Mouse (Mus musculus) bone marrow, adult 2 months (tissue): ENCODE results near the gene Glb1.

Experiments
- CTCF ChIP-seq: fragments of 200-500 bp; IDR thresholded peaks from 2 replicates; pipeline ENCODE4 v1.5.1; 2011; ENCODE audit warnings: low read length, control low read depth; ENCODE audit not compliant: control insufficient read depth, insufficient read depth
- POLR2A ChIP-seq: fragments of 200-500 bp; IDR thresholded peaks from 2 replicates; pipeline ENCODE4 v1.6.1; 2011; ENCODE audit warnings: low read depth, mild to moderate bottlenecking, control low read depth, low read length, borderline replicate concordance; ENCODE audit not compliant: control insufficient read depth

- TF ChIP-seq POLR2A (no peak), CTCF (no peak)
Measured at GRCm38 (mm10) chr9:114413866-114414265, 13.0 kb downstream of the Glb1 start.
